Mouse (Mus musculus) midbrain, embryonic 14.5 days (tissue): Measurements from ENCODE around the gene Csf2. TPM values are rescaled to one million over a fixed set of nuclear protein-coding genes. Genes with fewer than 3 reads are reported as not detected.
A peak's percentile ranks its signal among the peaks of the same experiment; 100 is the strongest.

Source experiments
- ATAC-seq: fragments of 200-750 bp; cut with Nextera tagmentation; 2 replicates; pipeline ENCODE4 v1.8.0; 2017; ENCODE audit warnings: moderate number of reproducible peaks, moderate library complexity; ENCODE audit not compliant: low FRiP score, low TSS enrichment
- DNase-seq: peaks from one replicate; pipeline ENCODE4 v3.0.0-alpha.2; 2015
- H3K27ac ChIP-seq: fragments of 300-500 bp; sonication (generic); replicated peaks from 2 replicates; pipeline ENCODE4 v1.5.1; 2014; ENCODE audit warnings: mild to moderate bottlenecking, low read depth, low read length, moderate library complexity
- H3K27me3 ChIP-seq: fragments of 300-500 bp; sonication (generic); 2 replicates; pipeline ENCODE4 v1.6.1; 2014; ENCODE audit warnings: low read length, control low read depth, mixed read lengths; ENCODE audit not compliant: control insufficient read depth, insufficient read depth
- H3K36me3 ChIP-seq: fragments of 300-500 bp; sonication (generic); 2 replicates; pipeline ENCODE4 v1.6.1; 2014; ENCODE audit warnings: low read length, control low read depth; ENCODE audit not compliant: control insufficient read depth, insufficient read depth
- H3K4me1 ChIP-seq: fragments of 300-500 bp; sonication (generic); 2 replicates; pipeline ENCODE4 v1.6.1; 2014; ENCODE audit warnings: mild to moderate bottlenecking, antibody characterized with exemption, low read length, control low read depth; ENCODE audit not compliant: control insufficient read depth, insufficient read depth
- H3K4me2 ChIP-seq: fragments of 300-500 bp; sonication (generic); 2 replicates; pipeline ENCODE4 v1.6.1; 2014; ENCODE audit warnings: mild to moderate bottlenecking, low read length, moderate library complexity
- H3K4me3 ChIP-seq: fragments of 300-500 bp; sonication (generic); replicated peaks from 2 replicates; pipeline ENCODE4 v1.5.1; 2014; ENCODE audit warnings: low read depth, low read length
- H3K9ac ChIP-seq: fragments of 300-500 bp; sonication (generic); replicated peaks from 2 replicates; pipeline ENCODE4 v1.6.1; 2014; ENCODE audit warnings: mild to moderate bottlenecking, low read length, moderate library complexity
- H3K9me3 ChIP-seq: fragments of 300-500 bp; sonication (generic); 2 replicates; pipeline ENCODE4 v1.6.1; 2016; ENCODE audit warnings: low read length, control low read depth, mixed read lengths; ENCODE audit not compliant: control insufficient read depth
- WGBS: fragments of 180-500 bp; shearing (Covaris S2); extraction: QIAGEN DNeasy Blood & Tissue Kit; methylation state at CpG from one replicate; pipeline ENCODE4 v1.1.7; 2014; 5-methylcytosine and 5-hydroxymethylcytosine counted together
- polyA plus RNA-seq: library from polyadenylated mRNA; unstranded; fragments of >200 nt; fragmentation: Nextera tagmentation; extraction: Ambion mirVana; gene quantifications from 2 replicates; pipeline ENCODE4 v1.2.1, GENCODE M21; 2014

Csf2 gene
- polyA plus RNA-seq, 1 experiment from 2014 or later, result not detected

GRCm38 (mm10) chr11:54271437-54271949 is 22.0 kb upstream of the Csf2 start:
- Histone ChIP-seq H3K27me3 (no peaks in the 10 kb centered on the region), H3K9me3 (no peaks in the 10 kb centered on the region), H3K9ac (no peak overlapping the region), H3K36me3 (no peaks in the 10 kb centered on the region), H3K4me2 (no peak overlapping the region), H3K27ac (no peak overlapping the region), H3K4me3 (no peak overlapping the region), H3K4me1 (no peaks in the 10 kb centered on the region)
- 86% methylated on average over 5 of the region's 5 CpGs for WGBS
- DNase-seq (no peak), ATAC-seq (no peak)

- no peak for ATAC-seq
- no peaks in the 10 kb centered on the region for H3K36me3 ChIP-seq
- 86% methylated on average over 3 of the region's 3 CpGs for WGBS
These were observed 19.9 kb upstream of the Csf2 start for GRCm38 (mm10) chr11:54269191-54269896.

GRCm38 (mm10) chr11:54267177-54267576 is 17.7 kb upstream of the Csf2 start, which contains the start of gene Il3:
Gene Il3, minus strand, starts transcription at chr11:54267277.
- H3K9ac ChIP-seq, result no peak within 1 kb of the TSS
- DNase-seq (no peak), ATAC-seq (no peak)
- no peaks in the 10 kb centered on the region for H3K9me3 ChIP-seq
- H3K4me1 ChIP-seq, result no peaks in the 10 kb centered on the region
- no peaks in the 10 kb centered on the region for H3K27me3 ChIP-seq
- 81% methylated on average over 6 of the region's 6 CpGs for WGBS
- no peak within 1 kb of the TSS for H3K27ac ChIP-seq
- H3K36me3 ChIP-seq, result no peaks in the 10 kb centered on the region
- H3K4me2 ChIP-seq, result no peak within 1 kb of the TSS
- no peak within 1 kb of the TSS for H3K4me3 ChIP-seq

More at GRCm38 (mm10) chr11:54269191-54269896, 19.9 kb upstream of the Csf2 start:
- Histone ChIP-seq H3K9ac (no peak overlapping the region), H3K4me2 (no peak overlapping the region), H3K9me3 (no peaks in the 10 kb centered on the region), H3K27me3 (no peaks in the 10 kb centered on the region), H3K4me1 (no peaks in the 10 kb centered on the region), H3K4me3 (no peak overlapping the region), H3K27ac (no peak overlapping the region)
- no peak for DNase-seq

- H3K27ac ChIP-seq, result no peak overlapping the region
- no peaks in the 10 kb centered on the region for H3K36me3 ChIP-seq
- H3K4me2 ChIP-seq, result no peak overlapping the region
- WGBS, result 57% methylated on average over 2 of the region's 2 CpGs
- DNase-seq, result peak; percentile 77
- H3K9ac ChIP-seq, result no peak overlapping the region
- no peaks in the 10 kb centered on the region for H3K4me1 ChIP-seq
- no peak overlapping the region for H3K4me3 ChIP-seq
- no peak for ATAC-seq
- H3K9me3 ChIP-seq, result no peaks in the 10 kb centered on the region; the same call in 1 of the 2 replicates
- no peaks in the 10 kb centered on the region for H3K27me3 ChIP-seq
These were observed 15.1 kb upstream of the Csf2 start for GRCm38 (mm10) chr11:54264542-54264941.

- Histone ChIP-seq H3K4me1 (no peaks in the 10 kb centered on the region), H3K27me3 (no peaks in the 10 kb centered on the region), H3K9ac (no peak overlapping the region), H3K36me3 (no peaks in the 10 kb centered on the region), H3K4me2 (no peak overlapping the region), H3K27ac (no peak overlapping the region), H3K9me3 (no peaks in the 10 kb centered on the region; the same call in 1 of the 2 replicates), H3K4me3 (no peak overlapping the region)
- WGBS, result 18% methylated on average over 1 of the region's 1 CpGs
- ATAC-seq (no peak), DNase-seq (peak; percentile 9)
These were observed 14.1 kb upstream of the Csf2 start for GRCm38 (mm10) chr11:54263405-54264031.

GRCm38 (mm10) chr11:54256624-54257376 is 7.3 kb upstream of the Csf2 start:
- DNase-seq (peak; percentile 91), ATAC-seq (peak; percentile 80; the same call in 1 of the 2 replicates)
- Histone ChIP-seq H3K4me3 (no peak overlapping the region), H3K9me3 (no peaks in the 10 kb centered on the region; the same call in 1 of the 2 replicates), H3K4me2 (no peak overlapping the region), H3K27ac (no peak overlapping the region), H3K9ac (no peak overlapping the region), H3K4me1 (peaks cover 3% of the 10 kb centered on the region; the same call in 1 of the 2 replicates), H3K36me3 (no peaks in the 10 kb centered on the region), H3K27me3 (no peaks in the 10 kb centered on the region)
- 37% methylated on average over 3 of the region's 3 CpGs for WGBS

- Histone ChIP-seq H3K27me3 (no peaks in the 10 kb centered on the region), H3K4me3 (no peak overlapping the region), H3K4me1 (peaks cover 3% of the 10 kb centered on the region; the same call in 1 of the 2 replicates), H3K36me3 (no peaks in the 10 kb centered on the region), H3K9ac (no peak overlapping the region), H3K4me2 (no peak overlapping the region), H3K9me3 (no peaks in the 10 kb centered on the region), H3K27ac (no peak overlapping the region)
- DNase-seq, result peak; percentile 25
- WGBS, result 60% methylated on average over 4 of the region's 4 CpGs
- ATAC-seq, result no peak
These were observed 4.6 kb upstream of the Csf2 start for GRCm38 (mm10) chr11:54254114-54254513.

- H3K27ac ChIP-seq, result no peak overlapping the region
- no peak overlapping the region for H3K4me2 ChIP-seq
- DNase-seq (no peak), ATAC-seq (no peak)
- H3K4me3 ChIP-seq, result no peak overlapping the region
- no peaks in the 10 kb centered on the region for H3K27me3 ChIP-seq
- no peak overlapping the region for H3K9ac ChIP-seq
- no peaks in the 10 kb centered on the region for H3K9me3 ChIP-seq
- 89% methylated on average over 11 of the region's 11 CpGs for WGBS
- H3K4me1 ChIP-seq, result no peaks in the 10 kb centered on the region
- no peaks in the 10 kb centered on the region for H3K36me3 ChIP-seq
These were observed 1.1 kb upstream of the Csf2 start for GRCm38 (mm10) chr11:54250575-54250974.
